Mouse (Mus musculus): Measurements from ENCODE around the gene Fermt3.
"Not testable (repeated sequence)": the region's sequence is repeated elsewhere in the genome, so short reads cannot be mapped to it uniquely, and the experiment has no call there.

Fermt3 gene

GRCm38 (mm10) chr19:7019191-7019590, at the start of gene Fermt3:
Gene Fermt3 (minus strand): TSS chr19:7019469.
- peak; percentile 74 for DNase-seq (ENCODE audit: low spot score)

- peak; percentile 68 for DNase-seq (ENCODE audit: low spot score)
Measured at GRCm38 (mm10) chr19:7068136-7068535, 48.9 kb upstream of the Fermt3 start.

- DNase-seq (ENCODE audit: low spot score) = peak; percentile 63
Measured at GRCm38 (mm10) chr19:7067344-7068050, 48.2 kb upstream of the Fermt3 start.

- DNase-seq (ENCODE audit: low spot score) = peak; percentile 29
Measured at GRCm38 (mm10) chr19:7066828-7067342, 47.6 kb upstream of the Fermt3 start.

- DNase-seq (ENCODE audit: low spot score) = no peak
Measured at GRCm38 (mm10) chr19:7066034-7066827, 47.0 kb upstream of the Fermt3 start.

- DNase-seq (ENCODE audit: low spot score) = peak; percentile 78
Measured at GRCm38 (mm10) chr19:7064571-7064970, 45.3 kb upstream of the Fermt3 start.

- DNase-seq (ENCODE audit: low spot score) = no peak
Measured at GRCm38 (mm10) chr19:7062916-7063315, 43.6 kb upstream of the Fermt3 start.

GRCm38 (mm10) chr19:7062110-7062509, 42.8 kb upstream of the Fermt3 start:
- DNase-seq (ENCODE audit: low spot score) = no peak

GRCm38 (mm10) chr19:7058541-7058940, 39.3 kb upstream of the Fermt3 start:
- DNase-seq (ENCODE audit: low spot score) = no peak

- peak; percentile 76 for DNase-seq (ENCODE audit: low spot score)
Measured at GRCm38 (mm10) chr19:7057722-7058207, 38.5 kb upstream of the Fermt3 start.

- peak; percentile 43 for DNase-seq (ENCODE audit: low spot score)
Measured at GRCm38 (mm10) chr19:7057126-7057721, 38.0 kb upstream of the Fermt3 start.

GRCm38 (mm10) chr19:7056248-7057087, 37.2 kb upstream of the Fermt3 start, which contains the start of gene Macrod1:
Gene Macrod1 (plus strand): TSS chr19:7056810.
- peak; percentile 60 for DNase-seq (ENCODE audit: low spot score)

GRCm38 (mm10) chr19:7055173-7055572, 35.9 kb upstream of the Fermt3 start:
- DNase-seq (ENCODE audit: low spot score) = no peak

GRCm38 (mm10) chr19:7054772-7055171, 35.5 kb upstream of the Fermt3 start:
- no peak for DNase-seq (ENCODE audit: low spot score)

GRCm38 (mm10) chr19:7053382-7053781, 34.1 kb upstream of the Fermt3 start:
- not testable (repeated sequence) for DNase-seq (ENCODE audit: low spot score)

- no peak for DNase-seq (ENCODE audit: low spot score)
Measured at GRCm38 (mm10) chr19:7044706-7045105, 25.4 kb upstream of the Fermt3 start.

- no peak for DNase-seq (ENCODE audit: low spot score)
Measured at GRCm38 (mm10) chr19:7044279-7044678, 25.0 kb upstream of the Fermt3 start.

- no peak for DNase-seq (ENCODE audit: low spot score)
Measured at GRCm38 (mm10) chr19:7041171-7041570, 21.9 kb upstream of the Fermt3 start.

- no peak for DNase-seq (ENCODE audit: low spot score)
Measured at GRCm38 (mm10) chr19:7040637-7041130, 21.4 kb upstream of the Fermt3 start.

GRCm38 (mm10) chr19:7039841-7040636, 20.8 kb upstream of the Fermt3 start, which contains the start of gene Stip1:
Gene Stip1 (minus strand): TSS chr19:7039967.
- peak; percentile 100 for DNase-seq (ENCODE audit: low spot score)
